Mouse (Mus musculus) lung, postnatal 4 days (tissue): Measurements from ENCODE around the gene Adgrf3.

Experiments
- DNase-seq, 2 experiments: peaks; one replicate each; pipeline ENCODE4 v3.0.0; 2021

Gene Adgrf3

GRCm38 (mm10) chr5:30201521-30201920 lies 4.0 kb downstream of the Adgrf3 start:
- peak; percentile 40 to 42 for DNase-seq

DNA sequence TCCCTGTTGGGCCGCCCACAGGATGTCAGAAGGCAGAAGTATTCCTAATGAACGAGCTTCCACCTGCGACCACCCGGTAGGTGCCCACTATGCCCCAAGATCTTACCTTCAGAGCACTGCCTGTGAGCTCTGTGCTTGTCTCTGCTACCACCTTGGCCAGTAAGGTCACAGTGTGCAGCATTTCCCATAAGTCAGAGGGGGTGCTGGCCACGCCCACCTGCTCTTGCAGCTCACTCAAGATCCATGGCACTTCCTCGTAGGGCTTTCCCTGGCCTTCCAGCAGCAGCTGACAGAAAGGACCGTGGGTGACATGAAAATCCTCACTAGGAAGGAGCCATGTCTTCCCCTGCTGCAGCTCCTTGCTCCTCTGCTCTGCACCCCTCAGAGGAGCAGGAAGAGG lies 7.3 kb downstream of the Adgrf3 start:
- peak; percentile 13 to 37 for DNase-seq

DNA sequence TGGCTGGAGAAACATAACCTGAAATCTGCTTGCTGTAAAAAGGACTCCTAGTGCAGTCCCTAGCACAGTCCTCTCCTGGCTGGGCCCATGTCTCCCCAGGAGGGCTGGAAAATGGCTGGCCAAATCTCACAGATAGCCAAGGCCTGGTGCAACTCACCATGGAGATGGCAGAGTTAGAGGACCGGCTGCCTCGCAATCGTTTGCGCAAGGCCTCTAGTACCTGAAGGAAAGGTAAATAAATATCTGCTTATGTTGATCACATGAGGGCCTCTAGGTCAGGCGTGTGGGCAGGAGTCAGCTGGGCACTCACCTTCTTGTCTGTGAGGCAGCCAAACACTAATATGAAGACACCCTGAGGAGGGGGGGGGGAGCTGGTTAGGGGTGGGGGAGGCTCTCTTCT lies 10.2 kb downstream of the Adgrf3 start:
- DNase-seq: peak in 1 of 2 experiments; percentile 35

- DNase-seq: no peak
Observed at GRCm38 (mm10) chr5:30192452-30192851, 13.1 kb downstream of the Adgrf3 start.

DNA sequence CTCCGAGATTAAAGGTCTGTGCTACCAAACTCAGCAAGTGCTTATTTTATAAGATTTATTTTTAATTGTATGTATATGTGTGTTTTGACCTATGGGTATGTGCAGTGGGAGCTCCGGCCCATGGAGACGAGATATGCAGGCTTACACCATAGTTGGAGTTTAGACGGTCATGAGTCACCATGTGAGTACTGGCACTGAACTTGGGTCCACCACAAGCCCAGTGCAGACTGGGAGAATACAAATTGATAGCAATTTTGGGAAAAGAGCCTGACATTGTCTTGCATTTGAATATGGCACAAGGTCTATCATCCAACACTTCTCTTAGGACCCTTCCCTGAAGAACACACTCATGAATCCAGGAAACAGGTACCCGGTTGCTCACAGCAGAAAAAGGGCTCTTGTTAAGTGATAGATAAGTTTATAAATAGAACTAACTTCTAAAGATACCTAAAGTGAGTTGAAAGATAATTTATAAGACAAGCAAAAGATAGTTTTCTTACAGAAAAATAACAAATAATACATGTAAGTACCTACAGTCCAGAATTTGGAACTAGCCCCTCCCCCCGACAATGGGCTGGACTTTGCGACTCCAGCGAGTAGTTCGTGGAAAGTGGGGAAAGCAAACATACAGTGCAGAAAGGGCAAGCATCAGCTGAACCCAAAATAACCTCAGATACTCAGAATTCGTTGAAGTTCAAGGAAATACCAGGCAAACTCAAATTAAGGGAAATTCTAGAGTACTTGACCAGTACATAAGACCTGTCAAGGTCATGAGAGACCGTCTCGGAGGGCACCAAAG lies 17.6 kb downstream of the Adgrf3 start:
- no peak for DNase-seq

- DNase-seq: no peak
Observed at GRCm38 (mm10) chr5:30175811-30176210, 29.7 kb downstream of the Adgrf3 start.

- no peak for DNase-seq
Observed at GRCm38 (mm10) chr5:30172931-30173692, 32.4 kb downstream of the Adgrf3 start.

GRCm38 (mm10) chr5:30172115-30172514 lies 33.4 kb downstream of the Adgrf3 start:
- DNase-seq: no peak

DNA sequence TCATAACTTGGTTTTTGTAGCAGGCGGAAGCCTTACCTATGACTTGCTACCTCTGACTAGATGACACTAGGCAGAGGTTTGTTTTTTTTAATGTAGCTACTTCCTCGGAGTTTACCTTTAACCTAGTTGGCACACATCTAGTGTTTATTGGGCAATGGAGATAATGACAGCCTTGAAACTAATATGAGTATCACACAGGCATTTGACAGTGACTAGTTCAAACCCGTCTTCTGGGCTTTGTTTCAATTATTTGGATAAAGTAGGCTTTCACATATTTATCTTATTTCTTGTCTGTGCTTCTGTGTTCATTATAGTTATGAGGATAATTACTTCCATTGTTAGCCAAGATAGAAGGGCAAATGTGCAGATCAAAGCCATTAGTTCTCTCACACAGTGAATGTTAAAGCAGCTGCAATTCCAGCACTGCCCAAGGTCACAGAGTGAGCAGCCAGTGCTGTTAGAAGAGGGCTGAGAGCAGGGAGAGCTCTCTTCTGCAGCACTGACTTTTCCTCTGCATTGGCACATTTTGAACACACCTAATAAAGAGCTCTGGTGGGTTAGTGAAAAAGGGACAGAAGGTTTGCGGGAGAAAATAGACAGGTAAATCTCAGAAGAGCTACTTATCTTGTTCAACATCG lies 35.1 kb downstream of the Adgrf3 start:
- DNase-seq: no peak

DNA sequence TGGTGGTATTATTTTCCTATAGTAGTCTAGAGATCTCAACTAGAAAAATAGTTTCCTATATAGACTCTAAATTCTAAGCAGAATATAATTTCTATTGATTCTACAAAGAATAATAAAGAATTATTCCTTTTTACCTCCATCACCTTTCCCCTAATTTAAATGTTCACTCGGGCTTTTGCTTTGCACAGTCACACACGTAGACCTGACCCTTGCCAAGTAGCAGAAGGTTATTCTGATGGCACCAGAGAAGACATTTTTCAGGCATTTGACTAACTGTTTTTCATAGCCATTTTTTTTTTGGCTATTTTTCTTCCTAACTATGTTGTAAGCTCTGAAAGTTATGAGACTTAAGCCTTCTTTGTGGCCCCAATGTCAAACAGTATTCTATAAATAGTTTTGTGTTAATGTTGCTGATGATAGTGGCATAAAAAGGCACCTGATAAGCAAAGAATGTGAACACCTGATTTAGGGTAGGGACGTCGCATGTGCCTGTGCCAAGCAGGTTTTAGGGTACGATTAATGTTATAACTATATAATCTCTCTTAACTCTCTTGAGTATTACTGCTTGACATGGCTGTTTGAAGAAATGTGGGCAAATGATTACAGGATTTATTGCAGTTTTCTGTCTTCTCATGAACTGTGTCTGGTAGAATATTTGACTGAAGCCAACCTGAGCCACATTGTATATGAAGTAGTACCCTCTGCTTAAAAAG lies 40.1 kb downstream of the Adgrf3 start:
- DNase-seq: no peak

DNA sequence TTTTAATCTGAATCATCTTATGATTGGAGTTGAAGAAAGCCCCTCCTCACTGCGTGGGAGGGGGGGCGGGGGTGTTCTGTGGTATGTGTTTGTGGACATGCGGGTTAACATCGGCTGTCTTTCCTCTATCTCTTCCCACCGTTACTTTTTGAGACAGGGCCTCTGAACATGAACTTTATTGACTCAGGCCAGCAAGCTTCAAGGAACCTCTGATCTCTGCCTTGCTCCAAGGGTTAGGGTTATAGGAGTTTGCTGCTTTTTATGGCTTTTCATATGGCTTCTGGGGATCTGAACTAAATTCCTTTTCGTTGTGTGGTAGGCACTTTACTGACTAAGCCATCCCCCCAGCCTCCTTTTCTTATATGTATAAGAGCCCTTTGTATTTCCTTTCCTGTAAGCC lies 43.2 kb downstream of the Adgrf3 start:
- no peak for DNase-seq

DNA sequence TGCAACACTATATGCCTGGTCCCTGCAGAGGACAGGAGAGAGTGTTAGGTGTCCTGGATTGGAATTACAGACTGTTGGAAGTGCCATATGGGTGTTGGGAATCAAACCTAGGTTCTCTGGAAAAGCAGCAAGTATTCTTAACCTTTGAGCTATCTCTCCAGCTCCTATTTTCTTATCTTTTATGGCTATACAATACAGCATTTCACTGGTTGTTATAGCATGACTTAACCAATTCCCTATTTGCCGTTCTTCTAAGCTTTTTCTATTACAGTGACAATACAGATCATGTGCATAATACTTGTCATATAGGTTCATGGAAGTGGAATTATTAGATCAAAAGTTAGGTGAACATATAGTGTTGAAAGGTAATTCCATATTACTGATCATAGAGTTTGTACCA lies 43.7 kb downstream of the Adgrf3 start:
- DNase-seq: no peak

GRCm38 (mm10) chr5:30159601-30160000 lies 45.9 kb downstream of the Adgrf3 start:
- DNase-seq: no peak

DNA sequence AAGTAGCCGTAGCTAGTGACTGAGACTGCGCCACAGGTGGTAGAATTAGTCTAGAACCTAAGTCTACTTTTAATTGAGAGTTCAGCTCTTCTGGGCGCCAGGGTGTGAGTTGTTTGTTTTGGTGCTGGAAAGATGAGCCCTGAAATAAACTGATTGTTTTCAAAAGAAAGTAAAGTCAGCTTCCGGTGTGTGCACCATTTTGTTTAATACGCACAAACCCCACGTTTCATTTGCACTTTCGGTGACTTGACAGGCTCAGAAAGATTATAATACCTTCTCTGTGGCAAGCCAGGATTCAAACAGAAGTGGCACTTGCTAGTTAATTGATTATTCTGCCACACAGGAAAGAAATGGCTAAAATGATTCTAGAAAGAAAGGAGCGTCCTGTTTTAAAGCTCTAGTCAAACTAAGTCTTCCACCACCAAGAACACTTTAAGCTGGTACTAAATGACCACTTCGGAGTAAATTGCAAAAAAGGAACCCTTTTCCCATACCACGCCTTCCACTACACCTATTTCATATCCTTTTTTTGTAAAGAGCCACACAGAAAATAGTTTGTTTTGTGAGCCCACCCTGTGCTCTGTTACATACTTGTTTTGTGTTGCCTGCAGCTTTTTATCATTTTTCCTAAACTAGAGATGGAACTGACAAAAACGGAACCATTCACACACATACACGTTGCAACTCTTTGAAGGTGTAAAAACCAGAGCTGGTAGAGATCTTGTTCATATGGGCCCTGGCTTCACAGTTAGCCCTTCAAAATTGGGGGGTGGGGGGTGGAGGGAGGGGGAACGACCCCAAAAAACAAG lies 49.5 kb downstream of the Adgrf3 start:
- no peak for DNase-seq

DNA sequence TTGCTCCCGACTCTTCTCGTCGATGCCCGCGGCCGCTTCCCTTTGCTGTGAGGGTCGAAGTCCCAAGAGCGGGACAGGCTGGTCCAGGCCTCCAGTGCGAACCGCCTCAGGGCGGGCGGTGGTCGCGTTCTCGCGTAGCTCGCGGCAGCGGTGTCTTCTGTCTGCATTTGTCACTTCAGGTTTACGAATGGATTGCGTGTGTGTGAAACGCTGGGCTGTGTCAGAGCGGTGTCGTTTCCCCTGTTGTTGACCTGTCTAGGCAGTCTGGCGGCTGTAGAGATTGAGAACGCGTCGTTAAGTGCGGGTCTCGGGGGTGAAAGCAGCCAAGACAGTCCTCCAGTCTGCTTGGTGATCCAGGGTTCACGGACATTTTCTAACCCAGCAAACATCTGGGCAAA lies 50.1 kb downstream of the Adgrf3 start:
- no peak for DNase-seq

DNA sequence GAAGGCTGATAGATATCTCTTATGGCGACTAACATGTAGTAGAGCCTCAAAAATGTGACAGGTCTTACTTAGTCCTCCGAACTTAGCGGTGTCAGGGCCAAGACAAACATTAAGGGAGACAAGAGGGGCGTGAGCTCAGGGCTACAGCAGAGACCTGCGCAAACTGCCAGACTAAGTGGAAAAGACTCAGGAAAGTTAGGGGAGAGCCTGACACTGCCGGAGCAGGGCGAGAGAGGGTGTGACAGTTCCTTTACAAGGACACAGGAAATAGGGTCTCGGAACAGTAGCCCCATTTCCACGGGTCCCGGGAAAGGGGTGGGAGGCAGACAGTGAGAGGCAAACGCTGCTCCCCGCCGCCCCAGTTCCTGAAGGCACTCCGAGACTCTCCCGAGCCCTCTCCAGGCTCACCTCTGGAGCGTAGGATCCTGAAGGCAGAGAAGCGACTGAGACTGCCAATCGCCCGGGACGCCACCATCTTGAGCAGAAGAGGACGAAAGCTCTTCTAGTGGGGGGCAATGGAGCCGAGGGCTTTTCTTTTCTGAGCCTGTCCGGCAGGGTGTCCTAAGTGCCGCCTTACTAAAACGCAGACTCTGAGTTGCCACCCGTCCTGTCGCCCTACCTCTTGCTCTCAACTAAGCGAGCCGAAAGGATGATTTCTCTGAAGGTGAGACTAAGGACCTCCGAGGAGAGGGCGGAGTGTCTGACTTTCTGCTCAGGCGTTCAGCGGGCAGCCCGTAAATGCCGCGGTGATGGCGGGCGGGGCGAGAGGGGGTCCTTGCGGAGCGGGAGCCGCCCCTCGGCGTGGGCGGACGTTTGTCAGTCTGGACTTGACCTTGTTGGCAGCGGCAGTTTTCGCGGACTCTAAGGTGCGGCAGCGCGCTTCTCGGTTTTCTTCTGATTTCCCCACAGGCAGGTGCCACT lies 50.8 kb downstream of the Adgrf3 start, which contains the start of the genes Hadha and Hadhb:
Gene Hadha (minus strand): TSS at position 689 of the 921 bp plus-strand sequence.
Gene Hadhb (plus strand): TSS at position 775 of the 921 bp plus-strand sequence.
- peak; percentile 94 to 95 for DNase-seq

GRCm38 (mm10) chr5:30154013-30154412 lies 51.5 kb downstream of the Adgrf3 start:
- DNase-seq: no peak

DNA sequence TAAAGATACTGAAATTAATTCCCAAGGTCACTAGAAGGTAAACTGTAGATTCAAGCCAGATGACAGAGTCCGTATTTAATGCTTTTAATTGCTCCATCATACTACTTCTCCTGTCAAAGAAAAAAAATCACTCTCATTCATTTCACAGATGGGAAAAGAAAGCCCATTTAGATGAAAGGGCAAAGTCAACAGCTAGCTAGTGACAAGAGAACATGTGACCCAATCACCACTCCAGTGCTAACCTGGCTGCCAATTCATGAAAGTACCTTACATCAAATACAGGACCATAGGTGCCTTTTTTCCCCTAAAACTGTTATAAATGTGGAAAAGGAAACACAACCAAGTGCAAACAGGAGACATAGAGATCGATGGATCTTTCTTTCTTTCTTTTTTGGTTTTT lies 52.3 kb downstream of the Adgrf3 start:
- DNase-seq: no peak

DNA sequence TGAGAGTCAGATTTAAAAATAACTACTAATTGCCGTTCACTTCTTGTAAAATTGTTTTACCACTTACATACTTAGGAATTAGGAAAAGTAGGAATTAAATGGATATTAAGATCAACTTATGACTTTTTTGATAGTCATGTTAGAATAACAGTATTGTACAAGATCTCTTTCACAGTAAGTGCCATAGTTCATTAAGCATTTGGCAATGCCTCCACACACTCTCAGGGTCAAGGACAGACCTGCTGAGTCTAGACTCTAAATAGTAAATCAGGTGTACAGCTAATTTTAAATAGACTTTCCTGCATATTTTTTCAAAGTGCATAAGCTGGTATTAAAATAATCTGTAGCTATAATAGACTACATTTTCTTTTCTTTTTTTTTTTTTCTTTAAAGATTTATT lies 53.1 kb downstream of the Adgrf3 start:
- no peak for DNase-seq

GRCm38 (mm10) chr5:30152007-30152406 lies 53.5 kb downstream of the Adgrf3 start:
- DNase-seq: no peak
